Mouse (Mus musculus): ENCODE data around the gene Kdm4b. TPM values are rescaled to one million over a fixed set of nuclear protein-coding genes. Genes with fewer than 3 reads are reported as not detected.

Kdm4b gene
- polyA plus RNA-seq, 1 experiment from 2014 or later, result 86.6 TPM

DNA sequence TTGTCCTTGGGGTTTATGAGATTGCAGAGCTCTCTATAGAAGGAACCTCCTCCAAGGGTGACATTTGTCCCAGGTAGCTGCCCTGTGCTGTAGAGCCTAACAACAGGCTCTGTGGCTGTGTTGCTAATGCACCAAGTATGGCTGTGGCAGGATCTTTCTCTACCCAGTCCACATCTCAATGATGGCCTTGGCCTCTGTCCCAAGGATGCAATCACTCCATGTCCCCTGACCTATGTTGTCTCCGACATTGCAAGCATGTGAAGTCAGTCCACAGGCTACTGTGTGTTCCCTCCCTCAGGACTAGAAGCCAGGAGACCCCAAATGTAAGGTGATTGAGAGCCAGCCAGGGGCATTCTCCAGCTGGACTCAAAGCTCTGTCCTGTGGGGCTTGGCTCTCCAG, 34.0 kb downstream of the Kdm4b start:
- WGBS, result 93% methylated on average over 1 of the region's 1 CpGs
- Histone ChIP-seq H3K4me1 (peaks cover 4% of the 10 kb centered on the region; the same call in 1 of the 2 replicates), H3K9me3 (no peaks in the 10 kb centered on the region), H3K4me3 (no peak overlapping the region), H3K27me3 (replicated peaks) (no peaks in the 10 kb centered on the region), H3K9ac (no peak overlapping the region), H3K27ac (no peak overlapping the region), H3K36me3 (replicated peaks) (peaks cover 20% of the 10 kb centered on the region), H3K4me2 (no peak overlapping the region)
- ATAC-seq (replicated peaks), result no peak

GRCm38 (mm10) chr17:56360451-56360850, 34.6 kb downstream of the Kdm4b start:
- H3K27me3 ChIP-seq (replicated peaks), result no peaks in the 10 kb centered on the region
- no peak for ATAC-seq (replicated peaks)
- 60% methylated on average over 8 of the region's 8 CpGs for WGBS
- no peak overlapping the region for H3K4me2 ChIP-seq
- peaks cover 14% of the 10 kb centered on the region; the same call in 1 of the 2 replicates for H3K36me3 ChIP-seq (replicated peaks)
- peaks cover 6% of the 10 kb centered on the region for H3K4me1 ChIP-seq
- H3K9ac ChIP-seq, result no peak overlapping the region
- H3K9me3 ChIP-seq, result no peaks in the 10 kb centered on the region
- peak overlapping the region; percentile 36; the same call in 1 of the 2 replicates for H3K27ac ChIP-seq
- H3K4me3 ChIP-seq, result no peak overlapping the region

- 88% methylated on average over 2 of the region's 2 CpGs for WGBS
- Histone ChIP-seq H3K36me3 (replicated peaks) (peaks cover 8% of the 10 kb centered on the region; the same call in 1 of the 2 replicates), H3K27ac (no peak overlapping the region)
Observed at GRCm38 (mm10) chr17:56361542-56361941, 35.7 kb downstream of the Kdm4b start.

DNA sequence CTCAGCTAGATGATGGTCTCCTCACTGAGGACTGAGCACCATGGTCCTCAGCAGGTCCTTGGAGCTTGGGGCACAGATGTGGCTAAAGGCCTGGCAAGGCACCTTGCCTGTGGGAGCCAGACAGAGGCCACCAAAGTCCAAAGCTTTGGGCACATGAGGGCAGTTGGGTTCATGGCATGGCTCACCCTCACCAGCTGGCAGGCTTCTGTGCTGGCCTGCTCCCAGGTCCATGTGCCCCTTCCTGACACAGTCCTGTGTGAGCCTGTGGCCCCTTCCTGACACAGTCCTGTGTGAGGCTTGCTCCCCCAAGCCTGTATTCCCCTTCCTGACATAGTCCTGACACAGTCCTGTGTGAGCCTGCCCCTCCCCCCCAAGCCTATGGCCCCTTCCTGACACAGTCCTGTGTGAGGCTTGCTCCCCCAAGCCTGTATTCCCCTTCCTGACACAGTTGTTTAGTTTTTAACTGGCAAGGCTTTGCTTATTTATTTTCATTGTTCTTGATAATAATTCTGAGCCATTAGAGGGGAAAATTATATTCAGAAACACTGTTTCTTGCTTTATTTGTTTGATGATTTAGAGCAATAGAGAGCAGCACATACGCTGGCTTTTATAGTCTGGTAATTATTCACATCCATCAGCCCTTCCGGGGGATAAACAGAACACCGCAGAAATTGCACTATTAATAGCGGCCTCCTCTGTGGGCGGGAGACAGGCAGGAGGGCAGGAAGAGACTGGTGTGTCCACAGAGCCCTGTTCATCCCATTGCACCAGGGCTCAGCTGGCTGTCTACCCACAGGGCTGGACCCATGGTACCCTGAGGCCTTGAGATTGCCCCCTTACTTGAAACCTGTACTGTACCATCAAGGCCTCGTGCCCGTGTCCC, 40.2 kb downstream of the Kdm4b start:
- 66% methylated on average over 7 of the region's 7 CpGs for WGBS
- H3K4me2 ChIP-seq, result no peak overlapping the region

More at GRCm38 (mm10) chr17:56361542-56361941, 35.7 kb downstream of the Kdm4b start:
- no peaks in the 10 kb centered on the region for H3K27me3 ChIP-seq (replicated peaks)
- H3K4me3 ChIP-seq, result no peak overlapping the region
- no peak for ATAC-seq (replicated peaks)
- no peak overlapping the region for H3K4me2 ChIP-seq
- H3K9ac ChIP-seq, result no peak overlapping the region
- H3K4me1 ChIP-seq, result peaks cover 16% of the 10 kb centered on the region
- no peaks in the 10 kb centered on the region for H3K9me3 ChIP-seq

DNA sequence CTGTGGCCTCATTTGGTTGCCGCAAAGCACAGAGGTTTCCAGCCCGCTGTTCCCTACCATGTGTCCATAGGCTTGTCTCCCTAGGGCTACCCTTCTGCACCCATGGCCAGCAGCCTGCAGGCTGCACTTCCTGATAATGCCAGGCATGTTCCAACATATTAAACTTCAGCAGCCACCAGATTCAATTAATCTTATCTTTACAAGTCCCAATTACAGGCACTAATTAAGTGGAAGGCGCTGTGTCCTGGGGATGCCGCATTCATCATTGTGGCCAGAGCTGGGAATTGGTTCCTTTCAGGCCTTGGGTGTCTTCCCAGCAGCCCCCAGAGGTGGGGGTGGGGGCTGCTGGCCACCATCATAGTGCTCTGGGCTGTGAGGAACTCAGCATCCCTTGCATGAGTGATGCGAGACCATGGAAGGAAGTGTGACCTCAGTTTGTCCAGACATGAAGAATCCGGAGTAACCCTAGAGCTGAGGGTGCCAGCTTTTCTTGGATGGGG, 42.5 kb downstream of the Kdm4b start:
- Histone ChIP-seq H3K4me3 (no peak overlapping the region), H3K4me2 (no peak overlapping the region), H3K27me3 (replicated peaks) (no peaks in the 10 kb centered on the region), H3K27ac (0 out of 2 replicates have a peak overlapping the region, but pooled peaks have one; percentile 43), H3K9ac (no peak overlapping the region), H3K9me3 (no peaks in the 10 kb centered on the region), H3K36me3 (replicated peaks) (peaks cover 11% of the 10 kb centered on the region), H3K4me1 (peaks cover 19% of the 10 kb centered on the region)
- whole genome bisulfite sequencing, result 85% methylated on average over 6 of the region's 6 CpGs
- ATAC-seq (replicated peaks), result no peak

More for the DNA sequence above, 40.2 kb downstream of the Kdm4b start:
- Histone ChIP-seq H3K27me3 (replicated peaks) (no peaks in the 10 kb centered on the region), H3K4me3 (no peak overlapping the region), H3K36me3 (replicated peaks) (peaks cover 4% of the 10 kb centered on the region; the same call in 1 of the 2 replicates), H3K9ac (no peak overlapping the region), H3K9me3 (no peaks in the 10 kb centered on the region), H3K27ac (peak overlapping the region; percentile 66), H3K4me1 (peaks cover 22% of the 10 kb centered on the region)
- ATAC-seq (replicated peaks), result 0 out of 2 replicates have a peak, but pooled peaks have one; percentile 30

DNA sequence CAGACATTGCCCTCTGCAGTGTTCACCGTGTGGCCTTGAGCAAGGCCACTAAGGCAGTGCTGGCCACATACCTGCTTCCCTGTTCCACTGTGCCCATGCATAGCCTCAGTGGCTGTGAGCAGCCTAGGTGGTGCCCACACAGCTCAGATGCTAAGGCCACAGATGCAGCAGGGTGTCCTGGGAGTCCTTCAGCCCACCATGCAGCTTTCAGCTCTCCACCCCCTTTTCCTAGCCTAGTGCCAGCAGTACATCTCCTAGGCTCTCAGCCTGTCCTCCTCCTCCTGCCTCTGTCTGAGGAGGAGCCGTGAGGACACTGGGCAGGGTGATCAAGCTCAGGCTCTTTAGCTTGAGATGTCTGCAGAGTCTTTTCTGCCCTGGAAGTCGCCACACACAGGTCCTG, 44.2 kb downstream of the Kdm4b start:
- H3K4me2 ChIP-seq, result no peak overlapping the region
- H3K27me3 ChIP-seq (replicated peaks), result no peaks in the 10 kb centered on the region
- no peak for ATAC-seq (replicated peaks)
- no peak overlapping the region for H3K4me3 ChIP-seq
- no peak overlapping the region for H3K27ac ChIP-seq
- peaks cover 13% of the 10 kb centered on the region for H3K36me3 ChIP-seq (replicated peaks)
- WGBS, result 95% methylated on average over 3 of the region's 3 CpGs
- H3K4me1 ChIP-seq, result peaks cover 18% of the 10 kb centered on the region
- H3K9me3 ChIP-seq, result no peaks in the 10 kb centered on the region
- H3K9ac ChIP-seq, result no peak overlapping the region

GRCm38 (mm10) chr17:56371029-56371660, 45.3 kb downstream of the Kdm4b start:
- H3K4me3 ChIP-seq, result no peak overlapping the region
- no peak overlapping the region for H3K27ac ChIP-seq
- H3K9ac ChIP-seq, result no peak overlapping the region
- H3K4me2 ChIP-seq, result no peak overlapping the region
- WGBS, result 86% methylated on average over 15 of the region's 15 CpGs
- H3K4me1 ChIP-seq, result peaks cover 10% of the 10 kb centered on the region
- H3K27me3 ChIP-seq (replicated peaks), result no peaks in the 10 kb centered on the region
- ATAC-seq (replicated peaks), result no peak
- peaks cover 13% of the 10 kb centered on the region for H3K36me3 ChIP-seq (replicated peaks)
- H3K9me3 ChIP-seq, result no peaks in the 10 kb centered on the region

DNA sequence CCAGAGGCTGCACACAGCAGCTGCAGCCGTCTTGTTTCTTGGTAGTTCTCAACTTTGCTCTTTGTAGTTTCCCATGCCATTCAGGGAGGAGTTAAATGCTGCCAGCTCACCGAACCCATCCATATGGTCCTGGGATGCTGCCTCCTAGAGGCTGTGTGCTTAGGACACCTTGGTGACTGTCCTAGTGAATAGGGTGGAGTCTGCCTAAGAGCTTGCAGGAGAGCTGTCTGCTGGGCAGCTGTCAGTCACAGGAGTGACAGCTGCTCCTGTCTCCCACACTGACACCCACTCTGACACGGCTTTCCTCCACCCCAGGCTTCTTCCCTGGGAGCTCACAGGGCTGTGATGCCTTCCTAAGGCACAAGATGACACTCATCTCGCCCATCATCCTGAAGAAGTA, 46.2 kb downstream of the Kdm4b start:
- H3K27ac ChIP-seq, result no peak overlapping the region
- 72% methylated on average over 4 of the region's 4 CpGs for WGBS
- no peak overlapping the region for H3K4me3 ChIP-seq
- H3K27me3 ChIP-seq (replicated peaks), result no peaks in the 10 kb centered on the region
- 0 out of 2 replicates have a peak, but pooled peaks cover 4% of the 10 kb centered on the region for H3K4me1 ChIP-seq
- H3K4me2 ChIP-seq, result no peak overlapping the region
- no peak for ATAC-seq (replicated peaks)
- H3K36me3 ChIP-seq (replicated peaks), result peaks cover 16% of the 10 kb centered on the region
- H3K9me3 ChIP-seq, result no peaks in the 10 kb centered on the region
- no peak overlapping the region for H3K9ac ChIP-seq

DNA sequence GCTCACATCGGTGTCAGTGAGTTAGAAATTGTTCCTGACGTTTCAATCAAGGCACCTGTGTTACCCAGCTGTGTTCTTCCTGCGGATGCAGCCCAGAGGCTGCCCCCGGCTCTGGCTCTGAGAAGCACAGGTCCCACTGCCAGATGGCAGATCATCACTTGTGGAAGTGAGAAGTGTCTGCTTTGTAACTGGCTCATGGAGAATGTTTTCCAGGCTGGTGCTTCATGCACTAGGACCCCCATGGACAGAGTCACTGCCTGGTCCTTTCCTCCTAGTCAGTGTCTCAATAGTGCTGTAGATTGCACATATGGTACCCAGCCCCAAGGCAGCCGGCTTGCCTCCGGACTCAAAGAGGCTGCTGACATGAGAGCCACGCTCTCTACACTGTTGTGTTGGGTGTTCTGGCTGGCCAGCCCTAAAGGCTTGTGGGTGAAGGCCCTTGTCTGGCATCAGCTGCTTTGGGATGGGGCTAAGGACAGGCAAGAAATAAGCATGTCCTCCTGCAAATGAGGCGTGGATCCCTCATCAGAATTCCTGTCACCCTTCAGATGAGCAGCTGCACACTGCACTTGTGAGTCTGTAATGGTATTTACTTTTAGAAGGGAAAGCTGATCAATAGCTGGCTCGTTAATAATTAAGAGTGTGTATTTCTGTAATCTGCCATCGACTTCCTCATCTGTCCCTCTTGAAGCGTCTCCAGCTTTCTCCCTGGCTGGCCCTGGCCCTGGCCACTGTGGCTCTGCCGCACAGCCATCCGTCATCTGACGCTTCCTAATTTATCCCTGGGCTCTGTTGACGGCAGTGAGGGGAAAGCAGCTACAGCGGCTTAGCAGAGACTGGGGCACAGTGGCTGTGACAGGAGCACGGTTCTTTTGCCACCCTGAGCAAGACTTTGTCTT, 47.5 kb downstream of the Kdm4b start:
- ATAC-seq (replicated peaks), result no peak
- Histone ChIP-seq H3K4me2 (no peak overlapping the region), H3K9me3 (no peaks in the 10 kb centered on the region), H3K36me3 (replicated peaks) (peaks cover 21% of the 10 kb centered on the region), H3K4me1 (no peaks in the 10 kb centered on the region), H3K27ac (peak overlapping the region; percentile 60), H3K4me3 (no peak overlapping the region), H3K9ac (no peak overlapping the region), H3K27me3 (replicated peaks) (no peaks in the 10 kb centered on the region)
- WGBS, result 76% methylated on average over 17 of the region's 17 CpGs

GRCm38 (mm10) chr17:56374851-56375250, 49.0 kb downstream of the Kdm4b start:
- Histone ChIP-seq H3K4me3 (no peak overlapping the region), H3K9me3 (no peaks in the 10 kb centered on the region), H3K27me3 (replicated peaks) (no peaks in the 10 kb centered on the region), H3K9ac (no peak overlapping the region), H3K36me3 (replicated peaks) (peaks cover 33% of the 10 kb centered on the region), H3K4me2 (no peak overlapping the region), H3K27ac (no peak overlapping the region), H3K4me1 (peaks cover 3% of the 10 kb centered on the region; the same call in 1 of the 2 replicates)
- 82% methylated on average over 1 of the region's 1 CpGs for WGBS
- no peak for ATAC-seq (replicated peaks)

- WGBS, result 74% methylated on average over 6 of the region's 6 CpGs
- ATAC-seq (replicated peaks), result no peak
- Histone ChIP-seq H3K27ac (peak overlapping the region; percentile 59; the same call in 1 of the 2 replicates), H3K4me1 (peaks cover 8% of the 10 kb centered on the region; the same call in 1 of the 2 replicates), H3K27me3 (replicated peaks) (no peaks in the 10 kb centered on the region), H3K36me3 (replicated peaks) (peaks cover 29% of the 10 kb centered on the region), H3K4me3 (no peak overlapping the region), H3K9me3 (no peaks in the 10 kb centered on the region), H3K4me2 (no peak overlapping the region), H3K9ac (no peak overlapping the region)
Observed at GRCm38 (mm10) chr17:56379281-56379834, 53.5 kb downstream of the Kdm4b start.

Measured in midbrain, embryonic 15.5 days (tissue).